Mouse (Mus musculus): ENCODE data around the gene Hspa12a. TPM values are rescaled to one million over a fixed set of nuclear protein-coding genes. Genes with fewer than 3 reads are reported as not detected.

Hspa12a gene
- polyA plus RNA-seq (2016; fragmentation: Nextera tagmentation; extraction: Ambion mirVana) = 1.2 and 1.3 TPM in 2 replicates

DNA sequence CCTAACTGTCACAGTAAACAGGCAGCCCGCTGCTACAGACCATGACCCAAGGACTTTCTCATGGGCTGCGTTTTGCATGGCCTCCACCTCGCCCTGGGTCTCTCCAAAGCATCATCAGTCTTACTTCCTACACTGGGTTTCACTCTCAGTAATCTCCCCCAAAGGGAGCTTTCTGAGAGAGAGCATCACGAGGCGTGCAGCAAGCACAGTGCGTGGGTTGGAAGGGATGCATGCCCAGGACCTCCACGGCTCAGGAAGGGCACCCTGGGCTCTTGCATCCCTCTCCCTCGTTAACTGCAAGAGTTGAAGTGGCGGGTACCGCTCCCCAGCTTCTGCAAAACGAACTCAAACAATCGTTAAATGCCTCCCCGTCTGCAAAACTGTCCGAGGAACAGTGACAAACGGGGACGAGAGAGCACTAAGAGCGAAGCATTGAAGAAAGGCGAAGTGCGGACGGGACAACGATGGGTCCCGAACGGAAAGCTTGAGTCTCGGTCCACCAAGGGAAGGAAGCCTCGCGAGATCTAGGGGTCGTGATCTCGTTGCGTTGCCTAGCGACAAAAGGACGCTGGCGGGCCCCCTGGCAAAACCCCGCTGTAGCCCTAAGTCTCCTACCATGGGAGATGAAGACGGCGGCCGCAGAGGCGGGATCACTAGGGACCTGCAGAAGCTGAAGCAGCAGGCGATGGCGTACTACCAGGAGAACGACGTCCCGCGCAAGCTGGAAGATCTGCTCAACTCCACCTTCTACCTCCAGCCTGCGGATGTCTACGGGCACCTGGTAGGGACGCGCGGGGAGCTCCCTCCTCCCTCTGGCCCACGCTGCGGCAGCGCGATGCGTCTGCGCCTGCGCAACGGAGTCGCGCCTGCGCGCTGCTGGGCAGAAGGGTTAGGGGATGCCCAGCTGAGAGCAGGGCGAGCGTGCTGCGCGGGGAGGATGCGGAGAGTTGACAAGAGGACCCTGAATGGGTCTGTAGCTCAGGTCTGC, at the start of gene Hspa12a, which contains the start of gene Eno4:
Gene Hspa12a, minus strand, starts transcription at position 814 of the 988 bp plus-strand sequence.
Gene Eno4, plus strand, starts transcription at position 585 of the 988 bp plus-strand sequence.
- under 1% methylated on average over 65 of the region's 65 CpGs for WGBS (ENCODE audit: insufficient replicate concordance)
- Histone ChIP-seq H3K4me1 (peaks cover 14% of the 10 kb centered on the region), H3K27me3 (replicated peaks) (peaks cover 5% of the 10 kb centered on the region; the same call in 1 of the 2 replicates), H3K4me3 (peak within 1 kb of the TSS; percentile 63), H3K27ac (0 out of 2 replicates have a peak within 1 kb of the TSS, but pooled peaks have one; percentile 14), H3K4me2 (peak within 1 kb of the TSS; percentile 92), H3K9ac (peak within 1 kb of the TSS; percentile 70), H3K9me3 (replicated peaks) (no peaks in the 10 kb centered on the region), H3K36me3 (no peaks in the 10 kb centered on the region)
- ATAC-seq = peak; percentile 94

- H3K4me1 ChIP-seq = peaks cover 21% of the 10 kb centered on the region
- H3K9me3 ChIP-seq (replicated peaks) = no peaks in the 10 kb centered on the region
- no peak overlapping the region for H3K4me3 ChIP-seq
- no peaks in the 10 kb centered on the region for H3K36me3 ChIP-seq
- H3K9ac ChIP-seq = no peak overlapping the region
- H3K27ac ChIP-seq = no peak overlapping the region
- ATAC-seq = no peak
- WGBS (ENCODE audit: insufficient replicate concordance) = 64% methylated on average over 9 of the region's 9 CpGs
- peaks cover 11% of the 10 kb centered on the region for H3K27me3 ChIP-seq (replicated peaks)
- H3K4me2 ChIP-seq = no peak overlapping the region
Observed at GRCm38 (mm10) chr19:58981571-58981970, 38.1 kb upstream of the Hspa12a start.

DNA sequence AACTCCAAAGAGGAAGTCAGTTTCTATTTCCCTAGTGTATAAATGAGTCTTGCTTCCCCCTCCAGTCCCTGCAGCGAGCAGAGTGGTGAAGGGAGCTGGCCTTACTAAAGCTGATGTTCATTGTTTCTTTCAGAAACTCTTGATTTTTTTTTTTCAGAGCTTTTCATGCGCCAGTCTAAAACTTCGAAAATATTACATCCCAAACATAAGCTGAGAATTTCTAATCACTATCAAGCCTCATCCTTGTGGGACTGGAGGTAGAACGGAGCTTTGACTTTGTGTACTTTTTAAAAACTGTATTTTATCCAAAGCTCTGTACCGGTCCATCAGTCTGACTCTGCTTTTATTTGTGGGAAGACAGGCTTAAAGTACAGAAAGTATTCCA, 36.6 kb upstream of the Hspa12a start:
- H3K4me2 ChIP-seq = no peak overlapping the region
- no peak overlapping the region for H3K9ac ChIP-seq
- H3K27ac ChIP-seq = no peak overlapping the region
- H3K4me1 ChIP-seq = peaks cover 21% of the 10 kb centered on the region
- peaks cover 10% of the 10 kb centered on the region for H3K27me3 ChIP-seq (replicated peaks)
- ATAC-seq = no peak
- H3K36me3 ChIP-seq = no peaks in the 10 kb centered on the region
- H3K9me3 ChIP-seq (replicated peaks) = no peaks in the 10 kb centered on the region
- no peak overlapping the region for H3K4me3 ChIP-seq
- WGBS (ENCODE audit: insufficient replicate concordance) = 64% methylated on average over 5 of the region's 5 CpGs

GRCm38 (mm10) chr19:58979436-58980055, 36.1 kb upstream of the Hspa12a start:
- Histone ChIP-seq H3K27ac (peak overlapping the region; percentile 79), H3K36me3 (no peaks in the 10 kb centered on the region), H3K4me2 (peak overlapping the region; percentile 61), H3K27me3 (replicated peaks) (peaks cover 12% of the 10 kb centered on the region), H3K9me3 (replicated peaks) (no peaks in the 10 kb centered on the region), H3K4me1 (peaks cover 21% of the 10 kb centered on the region), H3K4me3 (no peak overlapping the region), H3K9ac (0 out of 2 replicates have a peak overlapping the region, but pooled peaks have one; percentile 45)
- ATAC-seq = no peak
- 61% methylated on average over 13 of the region's 13 CpGs for WGBS (ENCODE audit: insufficient replicate concordance)

GRCm38 (mm10) chr19:58978401-58979171, 35.1 kb upstream of the Hspa12a start:
- Histone ChIP-seq H3K4me3 (peak overlapping the region; percentile 28), H3K4me1 (peaks cover 21% of the 10 kb centered on the region), H3K4me2 (peak overlapping the region; percentile 61), H3K27me3 (replicated peaks) (peaks cover 17% of the 10 kb centered on the region), H3K27ac (peak overlapping the region; percentile 79), H3K9me3 (replicated peaks) (no peaks in the 10 kb centered on the region), H3K36me3 (no peaks in the 10 kb centered on the region), H3K9ac (peak overlapping the region; percentile 62)
- 26% methylated on average over 11 of the region's 11 CpGs for WGBS (ENCODE audit: insufficient replicate concordance)
- peak; percentile 100 for ATAC-seq

- Histone ChIP-seq H3K27ac (no peak overlapping the region), H3K9ac (no peak overlapping the region), H3K9me3 (replicated peaks) (no peaks in the 10 kb centered on the region), H3K27me3 (replicated peaks) (peaks cover 10% of the 10 kb centered on the region), H3K4me1 (peaks cover 21% of the 10 kb centered on the region), H3K4me2 (no peak overlapping the region), H3K4me3 (no peak overlapping the region), H3K36me3 (no peaks in the 10 kb centered on the region)
- 72% methylated on average over 11 of the region's 11 CpGs for WGBS (ENCODE audit: insufficient replicate concordance)
- ATAC-seq = no peak
Observed at GRCm38 (mm10) chr19:58975216-58975863, 31.9 kb upstream of the Hspa12a start.

DNA sequence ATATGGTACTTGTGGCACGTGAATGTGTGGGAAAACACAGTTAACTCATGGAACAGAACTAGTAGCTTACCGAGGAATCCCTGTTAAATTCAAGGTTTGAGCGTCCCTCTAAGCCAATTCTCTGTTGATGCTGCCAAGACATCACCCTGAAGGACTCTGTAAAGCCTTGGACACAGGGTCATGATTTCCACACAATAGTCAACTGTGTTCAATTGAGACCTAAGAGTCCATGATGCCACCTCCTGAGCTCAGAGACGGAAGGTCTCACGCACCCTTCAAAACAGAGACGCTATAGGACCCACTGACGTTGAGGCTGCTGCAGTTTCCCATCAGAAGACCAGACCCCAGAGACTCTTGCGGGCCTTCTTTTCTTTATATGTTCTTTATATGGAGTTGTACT, 30.7 kb upstream of the Hspa12a start:
- H3K4me3 ChIP-seq = no peak overlapping the region
- H3K4me2 ChIP-seq = no peak overlapping the region
- H3K9ac ChIP-seq = no peak overlapping the region
- WGBS (ENCODE audit: insufficient replicate concordance) = 74% methylated on average over 8 of the region's 8 CpGs
- H3K9me3 ChIP-seq (replicated peaks) = no peaks in the 10 kb centered on the region
- no peaks in the 10 kb centered on the region for H3K36me3 ChIP-seq
- no peak overlapping the region for H3K27ac ChIP-seq
- H3K27me3 ChIP-seq (replicated peaks) = peaks cover 10% of the 10 kb centered on the region
- H3K4me1 ChIP-seq = peaks cover 15% of the 10 kb centered on the region
- ATAC-seq = no peak

- no peak overlapping the region for H3K4me2 ChIP-seq
- H3K9me3 ChIP-seq (replicated peaks) = no peaks in the 10 kb centered on the region
- H3K9ac ChIP-seq = no peak overlapping the region
- H3K27ac ChIP-seq = no peak overlapping the region
- ATAC-seq = no peak
- H3K36me3 ChIP-seq = no peaks in the 10 kb centered on the region
- 79% methylated on average over 13 of the region's 13 CpGs for WGBS (ENCODE audit: insufficient replicate concordance)
- peaks cover 28% of the 10 kb centered on the region for H3K27me3 ChIP-seq (replicated peaks)
- H3K4me3 ChIP-seq = no peak overlapping the region
- no peaks in the 10 kb centered on the region for H3K4me1 ChIP-seq
Observed at GRCm38 (mm10) chr19:58970826-58971225, 27.4 kb upstream of the Hspa12a start.

- Histone ChIP-seq H3K4me2 (no peak overlapping the region), H3K4me1 (no peaks in the 10 kb centered on the region), H3K9me3 (replicated peaks) (no peaks in the 10 kb centered on the region), H3K27me3 (replicated peaks) (peaks cover 18% of the 10 kb centered on the region), H3K4me3 (no peak overlapping the region), H3K36me3 (no peaks in the 10 kb centered on the region), H3K27ac (no peak overlapping the region), H3K9ac (no peak overlapping the region)
- 61% methylated on average over 15 of the region's 15 CpGs for WGBS (ENCODE audit: insufficient replicate concordance)
- ATAC-seq = no peak
Observed at GRCm38 (mm10) chr19:58968731-58969506, 25.5 kb upstream of the Hspa12a start.

DNA sequence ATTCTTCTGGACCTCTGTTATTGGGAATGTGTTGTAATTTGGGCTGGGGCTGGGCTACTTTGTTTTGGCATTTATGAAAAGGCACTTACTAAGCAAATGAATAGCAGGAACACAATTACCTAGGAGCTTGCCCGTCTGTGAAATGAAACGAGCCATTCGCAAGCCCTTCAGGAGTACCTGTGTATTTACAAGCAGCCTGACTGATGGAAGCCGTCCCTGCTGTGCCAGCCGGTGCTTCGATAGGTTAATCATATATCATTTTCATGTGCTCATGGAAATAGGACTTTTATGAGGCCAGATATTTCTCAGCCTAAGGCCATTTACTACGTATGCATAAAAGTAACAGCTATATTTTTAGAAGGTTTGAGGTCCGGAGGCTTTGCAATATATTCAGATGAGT, 19.6 kb upstream of the Hspa12a start:
- no peak for ATAC-seq
- Histone ChIP-seq H3K27me3 (replicated peaks) (peaks cover 13% of the 10 kb centered on the region; the same call in 1 of the 2 replicates), H3K27ac (no peak overlapping the region), H3K36me3 (no peaks in the 10 kb centered on the region), H3K4me1 (no peaks in the 10 kb centered on the region), H3K9ac (no peak overlapping the region), H3K9me3 (replicated peaks) (no peaks in the 10 kb centered on the region), H3K4me2 (no peak overlapping the region), H3K4me3 (no peak overlapping the region)
- WGBS (ENCODE audit: insufficient replicate concordance) = 70% methylated on average over 8 of the region's 8 CpGs
